Mouse (Mus musculus) heart, adult 11 months (tissue): Measurements from ENCODE around the gene Pum1.
"Not testable (repeated sequence)": the region's sequence is repeated elsewhere in the genome, so short reads cannot be mapped to it uniquely, and the experiment has no call there.

Experiments
- DNase-seq: peaks from one replicate; pipeline ENCODE4 v3.0.0; 2022

The Pum1 gene

DNA sequence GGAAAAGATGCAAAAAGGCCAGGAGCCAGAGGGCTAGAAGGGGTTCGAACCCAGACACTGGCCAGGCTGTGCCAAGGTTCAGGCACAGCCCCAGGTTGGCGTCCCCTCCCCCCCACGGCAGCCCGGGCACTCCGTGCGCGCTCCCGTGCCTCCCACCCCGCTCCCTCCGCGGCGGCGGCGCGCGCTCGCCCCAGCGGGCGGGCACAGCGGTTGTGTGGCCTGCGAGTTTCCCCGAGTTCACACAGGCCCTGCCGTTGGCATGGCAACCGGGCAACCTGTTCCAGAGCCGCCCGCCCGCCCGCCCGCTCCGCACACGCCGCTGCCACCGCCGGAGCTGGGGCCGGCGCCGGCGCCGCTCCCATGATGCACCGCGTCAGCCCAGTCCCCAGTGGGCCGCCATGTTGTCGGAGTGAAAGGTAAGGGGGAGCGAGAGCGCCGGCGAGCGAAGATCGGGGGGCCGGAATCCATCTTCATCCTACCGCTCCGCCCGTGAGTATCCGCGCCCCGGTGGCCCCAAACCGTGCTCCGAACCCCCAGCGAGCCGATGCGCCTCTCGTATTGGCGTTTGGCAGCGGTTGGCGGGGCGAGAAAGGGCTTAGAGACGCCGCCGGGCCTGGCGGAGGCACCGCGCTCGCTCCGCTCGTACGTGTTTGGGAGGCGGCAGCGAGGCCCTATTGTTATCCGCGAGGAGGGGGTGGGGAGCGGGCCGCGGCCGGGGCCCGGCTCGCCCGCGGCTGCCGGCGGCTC lies at the start of gene Pum1:
Gene Pum1, plus strand, starts transcription at position 343 of the 747 bp plus-strand sequence.
- DNase-seq = peak; percentile 99

- DNase-seq = peak; percentile 94
Observed at GRCm38 (mm10) chr4:130629391-130629790, 33.7 kb upstream of the Pum1 start.

- DNase-seq = no peak
Observed at GRCm38 (mm10) chr4:130630232-130630847, 32.8 kb upstream of the Pum1 start.

- DNase-seq = not testable (repeated sequence)
Observed at GRCm38 (mm10) chr4:130635076-130635475, 28.0 kb upstream of the Pum1 start.

DNA sequence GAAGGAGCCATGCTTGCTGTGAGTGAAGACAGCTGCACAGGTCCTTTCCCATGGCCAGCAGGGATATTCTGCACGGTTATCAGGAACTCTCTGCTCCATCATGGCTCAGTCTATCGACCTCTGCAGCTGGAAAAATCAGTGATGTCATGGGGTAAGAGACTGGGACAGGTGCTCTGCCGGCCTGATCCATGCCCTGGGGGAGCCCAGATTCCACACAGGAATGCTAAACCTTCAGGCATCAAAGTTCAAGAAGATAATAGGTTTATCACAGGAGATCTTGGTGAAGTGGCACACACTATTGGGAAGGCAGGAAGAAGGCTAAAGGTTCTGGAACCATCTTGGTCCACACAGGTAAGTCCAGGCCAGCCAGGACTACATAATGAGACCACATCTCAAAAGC lies 26.4 kb upstream of the Pum1 start:
- no peak for DNase-seq

GRCm38 (mm10) chr4:130637488-130638422 lies 25.4 kb upstream of the Pum1 start:
- no peak for DNase-seq

DNA sequence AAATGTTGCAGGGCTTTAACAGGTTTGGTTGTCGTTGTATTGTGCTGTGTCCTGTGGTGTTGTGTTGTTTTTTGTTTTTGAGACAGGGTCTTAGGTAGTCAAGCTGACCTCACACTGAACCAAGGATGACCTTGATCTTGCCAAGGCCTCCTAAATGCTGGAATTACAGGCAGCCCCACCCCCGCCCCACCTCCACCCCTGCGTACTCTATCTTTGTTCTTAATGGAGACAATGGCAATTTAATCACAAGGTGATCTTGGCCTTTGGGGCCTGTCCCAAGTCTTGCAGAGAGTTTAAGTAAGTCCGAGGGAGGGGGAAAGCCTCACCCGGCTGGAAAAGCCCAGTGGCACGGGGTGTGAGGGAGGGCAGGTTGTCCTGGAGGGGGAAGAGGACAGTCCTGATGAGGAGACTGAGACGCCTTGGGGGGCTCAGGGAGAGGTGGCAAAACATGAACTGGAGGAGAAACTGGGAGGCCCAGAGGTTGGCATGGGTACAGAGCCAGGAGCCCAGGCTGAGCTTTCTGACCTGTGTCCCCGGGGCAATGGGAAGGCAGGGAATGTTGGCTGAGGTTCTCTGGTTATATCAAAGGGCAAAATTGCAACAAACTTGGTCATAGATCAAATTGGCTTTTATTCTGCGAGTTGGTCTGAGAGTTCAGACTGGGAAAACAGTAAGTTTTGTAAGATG lies 22.9 kb upstream of the Pum1 start:
- DNase-seq = no peak

DNA sequence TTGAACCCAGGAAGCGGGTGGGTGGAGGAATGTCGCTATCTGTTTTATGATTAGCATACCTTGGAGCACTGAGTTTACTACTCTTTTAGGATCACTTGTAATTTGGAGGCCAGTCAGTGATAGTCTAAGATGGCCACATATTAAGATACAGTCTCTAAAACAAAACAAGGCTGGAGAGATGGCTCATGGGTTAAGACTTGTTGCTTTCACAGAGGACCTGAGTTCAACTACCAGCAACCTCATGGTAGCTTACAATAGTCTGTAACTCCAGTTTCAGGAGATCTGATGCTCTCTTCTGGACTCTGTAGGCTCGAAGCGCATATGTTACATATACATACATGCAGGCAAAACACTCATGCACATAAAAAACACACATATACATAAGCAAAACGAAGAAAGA lies 20.7 kb upstream of the Pum1 start:
- no peak for DNase-seq

DNA sequence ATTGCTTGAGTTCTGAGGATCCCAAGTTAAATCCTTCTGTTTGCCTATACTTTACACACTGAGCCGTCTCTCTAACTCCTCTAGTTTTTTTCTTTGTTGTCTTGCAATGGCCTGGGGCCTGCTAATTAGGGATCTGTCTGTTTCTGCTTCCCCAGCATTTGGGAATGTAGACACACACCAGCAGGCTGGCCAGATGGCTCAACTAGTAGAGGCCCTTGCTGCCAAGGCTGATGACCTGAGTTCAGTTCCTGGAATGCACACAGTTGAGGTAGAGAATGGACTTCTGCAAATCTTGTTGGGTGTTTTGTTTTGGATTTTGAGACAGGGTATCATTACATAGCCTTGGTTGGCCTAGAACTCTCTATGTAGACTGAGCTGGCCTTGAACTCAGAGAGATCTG lies 17.7 kb upstream of the Pum1 start:
- no peak for DNase-seq

GRCm38 (mm10) chr4:130651286-130651685 lies 11.8 kb upstream of the Pum1 start:
- DNase-seq = no peak

DNA sequence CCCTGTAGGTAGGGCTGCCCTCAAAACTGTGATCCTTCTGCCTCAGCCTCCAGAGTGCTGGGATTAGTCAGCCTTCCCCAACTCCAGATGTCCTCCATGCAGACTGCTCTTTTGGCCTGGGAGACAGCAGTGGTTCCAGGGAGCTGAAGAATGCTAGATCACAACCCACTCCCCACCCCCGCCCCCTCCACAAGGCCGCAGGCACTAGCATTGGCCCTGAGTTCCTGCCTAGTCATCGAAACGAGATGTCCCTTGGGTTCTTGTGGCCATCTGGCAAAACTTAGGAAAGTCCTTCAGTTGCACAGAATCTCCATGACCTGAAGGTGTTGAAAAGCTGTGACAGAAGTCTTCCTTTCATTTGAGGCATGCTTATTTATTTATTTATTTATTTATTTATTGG lies 10.6 kb upstream of the Pum1 start:
- DNase-seq = no peak

DNA sequence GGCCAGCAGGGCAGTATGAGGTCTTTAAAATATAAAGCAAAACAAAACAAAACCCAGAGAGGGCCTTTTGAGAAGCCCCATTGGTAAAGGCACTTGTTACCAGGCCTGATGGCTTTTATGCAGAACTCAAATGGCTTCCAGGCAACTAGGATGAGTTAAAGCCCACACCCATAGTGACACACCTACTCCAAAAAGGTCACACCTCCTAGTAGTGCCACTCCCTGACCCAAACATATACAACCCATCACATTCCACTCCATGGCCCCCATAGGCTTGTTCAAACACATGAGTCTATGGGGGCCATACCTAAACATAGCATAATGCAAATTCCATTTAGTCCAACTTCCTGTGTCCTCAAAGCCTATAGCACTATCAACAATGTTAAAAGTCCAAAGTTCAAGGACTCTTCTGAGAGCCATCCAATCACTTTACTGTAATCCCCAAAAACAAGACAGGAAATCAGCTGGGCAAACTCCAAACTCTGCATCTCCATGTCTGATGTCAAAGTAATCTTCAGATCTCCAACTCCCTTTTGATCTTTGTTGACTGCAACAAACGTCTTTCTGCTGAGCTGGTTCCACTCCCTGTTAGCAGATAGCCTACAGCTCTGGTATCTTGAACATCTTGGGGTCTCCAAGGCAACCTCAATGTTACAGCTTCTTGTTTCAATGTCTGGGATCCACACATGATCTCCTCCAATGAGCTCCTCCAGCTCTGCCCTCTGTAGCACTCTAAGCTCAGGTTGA lies 5.1 kb upstream of the Pum1 start:
- DNase-seq = no peak

- DNase-seq = no peak
Observed at GRCm38 (mm10) chr4:130659470-130659869, 3.7 kb upstream of the Pum1 start.

DNA sequence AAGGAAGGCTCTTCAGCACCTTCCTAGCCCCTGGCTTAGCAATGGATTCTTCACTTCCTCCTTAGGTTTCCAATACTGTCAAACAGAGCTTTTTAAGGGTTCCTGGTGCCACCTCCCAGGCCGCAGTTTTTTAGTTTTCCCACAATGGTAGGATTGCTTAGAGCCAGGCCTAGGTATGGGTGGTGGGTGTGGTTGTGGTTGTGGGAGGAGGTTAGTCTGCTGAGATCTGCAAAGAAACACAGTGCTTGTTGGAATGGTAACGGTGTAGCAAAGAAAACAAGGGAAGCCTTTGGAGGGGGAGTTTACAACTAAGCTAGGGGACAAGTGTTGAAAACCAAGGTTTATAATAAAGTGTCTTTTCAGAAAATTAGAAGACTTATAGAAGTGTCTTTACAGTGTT lies 3.0 kb upstream of the Pum1 start:
- DNase-seq = no peak

GRCm38 (mm10) chr4:130661151-130661550 lies 2.0 kb upstream of the Pum1 start:
- no peak for DNase-seq

- not testable (repeated sequence) for DNase-seq
Observed at GRCm38 (mm10) chr4:130662305-130662704, 816 bp upstream of the Pum1 start.

- peak; percentile 95 for DNase-seq
Observed at GRCm38 (mm10) chr4:130663810-130664401, 785 bp downstream of the Pum1 start.

DNA sequence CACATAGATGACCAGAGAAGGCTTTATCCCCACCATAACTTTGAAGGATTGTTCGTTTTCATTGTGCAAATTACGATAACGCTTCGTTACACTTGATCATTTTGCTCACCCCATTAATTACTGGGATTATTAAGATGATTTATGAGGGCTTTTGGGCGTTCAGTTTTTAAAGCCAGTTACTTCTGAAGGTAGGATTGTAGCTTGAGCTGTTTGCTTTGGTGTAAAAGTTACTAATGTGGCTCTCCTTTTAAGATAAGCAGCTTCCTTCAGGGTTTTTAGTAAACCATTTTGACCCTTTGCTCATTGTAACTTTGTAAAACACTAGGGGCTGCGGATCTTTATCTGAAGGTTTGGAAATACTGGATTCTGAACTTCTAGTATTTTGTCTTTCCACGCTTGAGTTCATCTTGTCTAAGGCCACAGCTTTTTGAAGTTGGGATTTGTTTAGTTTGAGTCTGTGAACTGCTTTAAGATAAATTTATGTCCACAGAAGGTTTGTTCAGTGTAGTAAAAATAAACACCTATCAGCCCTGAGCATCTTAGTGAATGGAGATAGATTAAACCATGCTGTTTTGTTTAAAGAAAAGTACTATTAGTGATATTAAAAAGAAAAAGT lies 1.4 kb downstream of the Pum1 start:
- DNase-seq = peak; percentile 3

GRCm38 (mm10) chr4:130665176-130665575 lies 2.1 kb downstream of the Pum1 start:
- peak; percentile 76 for DNase-seq

DNA sequence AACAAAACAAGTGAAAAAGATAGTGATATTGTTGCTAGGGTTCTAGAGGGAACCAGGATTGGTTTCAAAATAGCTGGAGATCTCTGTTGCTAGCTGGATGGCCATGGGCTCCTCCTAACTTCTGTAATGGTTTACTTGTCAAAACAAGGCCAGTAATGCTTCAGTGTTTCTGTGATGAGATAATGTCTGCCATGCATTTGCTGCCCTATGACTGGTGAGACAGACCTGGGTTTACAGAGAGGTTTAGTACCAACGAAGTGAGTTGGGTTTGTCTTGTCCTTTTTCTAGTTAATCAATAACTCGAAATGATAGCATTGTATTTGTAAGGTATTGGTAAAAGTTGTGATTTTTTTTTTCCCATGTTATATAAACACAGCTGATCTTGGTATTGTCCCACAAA lies 4.6 kb downstream of the Pum1 start:
- peak; percentile 66 for DNase-seq

GRCm38 (mm10) chr4:130668541-130668940 lies 5.4 kb downstream of the Pum1 start:
- DNase-seq = peak; percentile 25
